Comparison of ENCODE assay signal across 23 mouse cellular contexts in genomic region chr1:39691061-39691460, GRCm38 (mm10). TPM values are rescaled to one million over a fixed set of nuclear protein-coding genes. Genes with fewer than 3 reads are reported as not detected.
"Had no signal": no experiment of that assay in that cellular context is flagged by ENCODE, and none has a peak within 500 bp of the region (broad histone marks: within the 10 kb centered on the region; RNA-seq: fewer than 3 reads in every experiment).

No protein-coding gene starts in this region.

- H3K27ac ChIP-seq: layer of hippocampus, adult 2 months; left cerebral cortex, adult 2 months; liver, embryonic 14.5 days; macrophage; midbrain, embryonic 13.5 days; stomach, postnatal 0 days had no signal

- H3K9ac ChIP-seq: limb, embryonic 15.5 days; liver, embryonic 14.5 days; liver, postnatal 0 days; lung, embryonic 14.5 days; midbrain, embryonic 13.5 days had no signal

- H3K9me3 ChIP-seq: limb, embryonic 15.5 days; midbrain, embryonic 13.5 days had no signal

- ATAC-seq: liver, postnatal 0 days; lung, postnatal 0 days; midbrain, embryonic 13.5 days; midbrain, embryonic 16.5 days had no signal

- H3K4me2 ChIP-seq: limb, embryonic 15.5 days; liver, embryonic 11.5 days; lung, embryonic 14.5 days; midbrain, embryonic 13.5 days had no signal

- DNase-seq: kidney, adult 9 months; kidney, postnatal 25 days; layer of hippocampus, adult 9-11 months; layer of hippocampus, postnatal 36 days; liver, postnatal 0 days; lung, embryonic 14.5 days; thymus, adult 2 months; thymus, postnatal 14 days; thymus, postnatal 4 days had no signal

- H3K4me3 ChIP-seq: layer of hippocampus, adult 2 months; left cerebral cortex, adult 2 months; limb, embryonic 15.5 days; midbrain, embryonic 13.5 days had no signal

- H3K36me3 ChIP-seq: limb, embryonic 15.5 days; midbrain, embryonic 13.5 days had no signal

- H3K27me3 ChIP-seq: limb, embryonic 15.5 days; midbrain, embryonic 13.5 days had no signal

RNA-seq across cellular contexts. Expression of gene Rfx8, which starts 29.7 kb away (rescaled TPM):
- total RNA-seq: left cerebral cortex, postnatal 10 days; megakaryocyte, adult 5-6 weeks had no signal
- polyA plus RNA-seq: large intestine, adult 2 months; liver, postnatal 0 days; macrophage; small intestine, adult 2 months had no signal

RNA-seq across cellular contexts. Expression of gene Creg2, which starts 39.8 kb away (rescaled TPM):
- total RNA-seq: megakaryocyte, adult 5-6 weeks had no signal
- polyA plus RNA-seq: liver, embryonic 11.5 days; liver, postnatal 0 days had no signal
